Mouse (Mus musculus) small intestine, adult 10 weeks (tissue): ENCODE results near the gene Gm21731. TPM values are rescaled to one million over a fixed set of nuclear protein-coding genes. Genes with fewer than 3 reads are reported as not detected.

Experiments
- polyA plus RNA-seq: library from polyadenylated mRNA; stranded (reverse); fragments of 350-450 nt; fragmentation: Illumina TruSeq; extraction: RNeasy Lipid Tissue Mini Kit (QIAGEN cat#74804); gene quantifications from one replicate; pipeline ENCODE4 v1.2.3, GENCODE M21; 2014; ENCODE audit warnings: low replicate concordance

Gm21731 gene
- not detected for polyA plus RNA-seq

GRCm38 (mm10) chr13:120238811-120239210, at the start of gene Gm21731:
Gene Gm21731 (plus strand): TSS chr13:120239111.

GRCm38 (mm10) chr13:120215847-120216246, 23.1 kb upstream of the Gm21731 start, which contains the start of gene Gm21762:
Gene Gm21762 (minus strand): TSS chr13:120215947.

GRCm38 (mm10) chr13:120262870-120263269, 24.0 kb downstream of the Gm21731 start, which contains the start of gene AF067061:
Gene AF067061 (plus strand): TSS chr13:120263114.

Other genes starting within 250 kb of the Gm21731 start
- not detected for gene Gm36079, start 212.1 kb upstream of the Gm21731 start, polyA plus RNA-seq
- 0.33 TPM for gene Gm21188, start 186.9 kb upstream of the Gm21731 start, polyA plus RNA-seq
- not detected for gene Gm20767, start 98.9 kb upstream of the Gm21731 start, polyA plus RNA-seq
- not detected for gene Gm21818, start 66.7 kb upstream of the Gm21731 start, polyA plus RNA-seq
- gene Gm21762, start 23.2 kb upstream of the Gm21731 start, polyA plus RNA-seq: not detected
- not detected for gene AF067061, start 24.0 kb downstream of the Gm21731 start, polyA plus RNA-seq
- gene BC147527, start 61.3 kb downstream of the Gm21731 start, polyA plus RNA-seq: 2.6 TPM
- not detected for gene Tcstv3, start 77.8 kb downstream of the Gm21731 start, polyA plus RNA-seq